Mouse (Mus musculus): ENCODE measurements around the gene Fmnl3. TPM values are rescaled to one million over a fixed set of nuclear protein-coding genes. Genes with fewer than 3 reads are reported as not detected.
A peak's percentile ranks its signal among the peaks of the same experiment; 100 is the strongest.

Fmnl3 gene
- total and polyA plus RNA-seq, 3 experiments: 24.2 to 49.3 (median 28.6) TPM

DNA sequence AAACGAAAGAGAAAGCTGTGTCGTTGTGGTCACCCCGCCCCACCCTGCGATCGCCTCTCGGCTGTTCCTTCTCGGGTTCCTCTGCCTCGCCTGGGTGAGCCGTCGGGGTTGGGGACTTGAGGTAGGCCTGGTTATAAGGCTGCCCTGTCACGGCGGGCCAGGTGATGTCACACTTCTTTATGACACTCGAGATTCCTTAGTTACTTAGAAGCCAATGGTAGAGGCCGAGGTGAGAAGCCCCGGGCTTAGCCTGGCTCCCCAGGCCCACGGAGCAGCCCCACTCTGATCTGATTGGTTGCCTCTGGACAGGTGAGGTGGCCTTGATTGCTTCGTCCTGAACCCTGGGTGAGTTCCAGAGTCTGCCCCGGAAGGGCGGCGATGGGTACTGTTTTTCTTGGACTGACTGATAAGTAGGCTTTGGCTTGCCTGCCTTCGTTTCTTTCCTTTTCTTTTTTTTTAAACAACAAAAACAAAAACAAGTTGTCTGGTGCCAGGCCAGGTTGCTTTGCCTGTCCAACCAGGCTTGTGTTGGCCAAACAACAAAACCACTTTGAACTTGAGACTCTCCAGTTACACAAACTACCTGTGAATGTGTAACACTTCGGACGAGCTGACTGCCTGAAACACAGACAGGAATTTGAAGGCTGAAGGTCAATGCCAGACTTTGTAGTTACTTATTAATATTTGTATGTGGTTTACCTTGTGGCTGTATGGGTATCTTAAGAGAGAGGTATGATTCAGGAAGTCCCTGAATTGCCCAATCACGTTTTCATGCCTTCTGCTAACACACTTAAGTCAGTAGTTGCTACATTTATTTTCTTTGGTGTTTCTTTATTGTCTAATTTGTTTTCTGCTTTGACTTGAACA lies 23.3 kb upstream of the Fmnl3 start:
- peak overlapping the region; percentile 97 for H3K4me2 ChIP-seq (ENCODE audit: insufficient read depth, low read depth, poor library complexity, severe bottlenecking)
- DNase-seq (ENCODE audit: extremely low read depth): peak; percentile 74
- no peaks in the 10 kb centered on the region for H3K27me3 ChIP-seq (replicated peaks)
- peak overlapping the region; percentile 76 for H3K27ac ChIP-seq (ENCODE audit: insufficient read depth, low read depth)
- H3K79me2 ChIP-seq (replicated peaks; ENCODE audit: control insufficient read depth, extremely low read depth, insufficient read depth, poor library complexity, severe bottlenecking): peaks cover 57% of the 10 kb centered on the region
- no peaks in the 10 kb centered on the region for H3K9me3 ChIP-seq (replicated peaks; ENCODE audit: low read length)
- peak overlapping the region; percentile 67 to 95 (median 75) for H3K4me3 ChIP-seq (replicated peaks in 1 of 3; ENCODE audit: low read depth in 2 of 3, low read length in 2 of 3, poor library complexity in 1 of 3)
- in situ Hi-C loops (cut with MboI; ENCODE audit: low pct_ligation_motif_present, low pct_unique_long_range_greater_than_20kb, low sequenced_read_pairs) (no loop called here), dilution Hi-C loops (cut with MboI; ENCODE audit: extremely low pct_ligation_motif_present, extremely low pct_unique_long_range_greater_than_20kb, low sequenced_read_pairs) (no loop called here)
- peaks cover 0 to 12% of the 10 kb centered on the region in 2 experiments for H3K36me3 ChIP-seq (replicated peaks in 1 of 2; ENCODE audit: control insufficient read depth in 1 of 2, insufficient read depth in 1 of 2, low read length in 1 of 2)
- TF ChIP-seq ZNF384 (IDR thresholded peaks at IDR 0.05; ENCODE audit: low read depth, low read length) (no peak), ZKSCAN1 (IDR thresholded peaks at IDR 0.05; ENCODE audit: borderline replicate concordance, low read depth, low read length) (no peak), E2F4 (IDR thresholded peaks at IDR 0.05; ENCODE audit: insufficient replicate concordance, low read depth, low read length) (no peak), KAT2A (IDR thresholded peaks at IDR 0.05; ENCODE audit: insufficient replicate concordance, low read length) (no peak), MEF2A (IDR thresholded peaks at IDR 0.05; ENCODE audit: borderline replicate concordance, low read depth, low read length) (no peak), UBTF (IDR thresholded peaks at IDR 0.05; ENCODE audit: low read depth, low read length) (no peak), ZMIZ1 (IDR thresholded peaks at IDR 0.05; ENCODE audit: low read depth, low read length) (no peak), GABPA (IDR thresholded peaks at IDR 0.05; ENCODE audit: insufficient replicate concordance, low read depth, low read length) (no peak), USF2 (conservative IDR thresholded peaks at IDR 0.05; ENCODE audit: low read depth, low read length) (no peak), JUN (IDR thresholded peaks at IDR 0.05; ENCODE audit: insufficient read depth, low read depth, low read length) (no peak), ELF1 (IDR thresholded peaks at IDR 0.05; ENCODE audit: low read depth, low read length) (no peak), MXI1 (IDR thresholded peaks at IDR 0.05; ENCODE audit: low read depth, low read length) (0 out of 2 replicates have a peak, but pooled peaks have one; percentile 15), MAFK (IDR thresholded peaks at IDR 0.05; ENCODE audit: insufficient replicate concordance, low read length) (no peak), SIN3A (IDR thresholded peaks at IDR 0.05; ENCODE audit: low read length) (0 out of 2 replicates have a peak, but pooled peaks have one; percentile 40), CTCF (conservative IDR thresholded peaks at IDR 0.05 in 1 of 2, IDR thresholded peaks at IDR 0.05 in 1 of 2; ENCODE audit: low read depth in 2 of 2, low read length in 2 of 2) (no peak), IRF4 (IDR thresholded peaks at IDR 0.05; ENCODE audit: low read depth, low read length) (no peak), ZC3H11A (IDR thresholded peaks at IDR 0.05; ENCODE audit: low read depth, low read length) (no peak)
- H3K4me1 ChIP-seq (ENCODE audit: control insufficient read depth in 1 of 2, insufficient read depth in 2 of 2): peaks cover 10 to 56% of the 10 kb centered on the region in 2 experiments
- H3K9ac ChIP-seq (ENCODE audit: insufficient read depth, low read depth): peak overlapping the region; percentile 64
